Mouse (Mus musculus): Measurements from ENCODE around the gene Gjd3. TPM values are rescaled to one million over a fixed set of nuclear protein-coding genes. Genes with fewer than 3 reads are reported as not detected.

Gene Gjd3
- total and polyA plus RNA-seq, 3 experiments: not detected

DNA sequence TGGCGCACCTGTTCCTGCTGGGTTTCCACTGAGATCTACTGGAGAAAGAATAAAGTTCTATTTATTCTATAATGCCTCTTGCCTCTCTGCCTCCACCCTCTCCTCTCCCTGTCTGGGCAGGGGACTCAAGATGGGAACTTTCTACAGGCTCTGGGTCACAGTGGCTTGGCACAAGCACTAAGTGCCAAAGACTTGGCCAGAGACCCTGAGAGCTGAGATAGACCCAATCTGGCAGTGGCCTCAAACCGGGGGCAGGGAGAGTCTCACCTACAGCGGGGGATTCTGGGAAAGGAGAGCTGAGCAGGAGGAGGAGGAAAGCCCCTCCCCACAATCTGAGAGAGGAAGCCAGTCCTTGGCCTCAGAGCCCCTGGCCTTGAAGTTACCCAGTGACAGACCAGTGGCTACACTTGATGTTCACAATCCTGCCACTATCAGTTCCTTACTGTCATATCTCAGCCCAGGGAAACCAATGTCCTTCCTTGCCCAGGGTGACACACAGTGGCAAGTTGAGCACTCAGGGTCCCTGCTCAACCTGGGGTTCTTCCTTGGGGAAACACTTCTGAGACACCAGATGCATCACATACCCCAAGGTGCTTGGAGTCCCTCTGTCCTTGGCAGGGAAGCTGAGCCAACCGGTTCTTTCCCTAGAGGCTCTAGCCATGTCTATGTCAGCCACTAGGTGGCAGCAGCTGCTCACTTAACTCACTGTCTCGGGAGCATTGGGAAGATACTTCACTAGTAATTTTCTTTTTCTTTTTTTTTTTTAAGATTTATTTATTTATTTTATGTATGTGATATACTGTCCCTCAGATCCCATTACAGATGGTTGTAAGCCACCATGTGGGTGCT lies 7.7 kb downstream of the Gjd3 start (continued):
- TF ChIP-seq MAFK (IDR thresholded peaks at IDR 0.05; ENCODE audit: borderline replicate concordance, low read depth, low read length) (no peak), POLR2AphosphoS5 (IDR thresholded peaks at IDR 0.05; ENCODE audit: borderline replicate concordance, low read depth, low read length) (no peak), EP300 (IDR thresholded peaks at IDR 0.05; ENCODE audit: low read depth in 1 of 2, low read length in 2 of 2) (no peak), ZMIZ1 (IDR thresholded peaks at IDR 0.05; ENCODE audit: low read depth, low read length) (no peak), CTCF (IDR thresholded peaks at IDR 0.05 in 2 of 3, conservative IDR thresholded peaks at IDR 0.05 in 1 of 3; ENCODE audit: control insufficient read depth in 1 of 3, insufficient read depth in 1 of 3, low read depth in 2 of 3, low read length in 3 of 3, poor library complexity in 1 of 3, severe bottlenecking in 1 of 3) (peak; percentile 82 to 95 (median 89)), HCFC1 (IDR thresholded peaks at IDR 0.05; ENCODE audit: low read depth, low read length) (no peak), TCF12 (IDR thresholded peaks at IDR 0.05; ENCODE audit: low read depth, low read length) (0 out of 2 replicates have a peak, but pooled peaks have one; percentile 8), ZKSCAN1 (IDR thresholded peaks at IDR 0.05; ENCODE audit: low read depth, low read length) (no peak), MXI1 (IDR thresholded peaks at IDR 0.05; ENCODE audit: low read depth, low read length) (no peak), ZC3H11A (IDR thresholded peaks at IDR 0.05; ENCODE audit: low read depth, low read length) (peak; percentile 95), RAD21 (IDR thresholded peaks at IDR 0.05; ENCODE audit: low read depth, low read length) (peak; percentile 91), KAT2A (conservative IDR thresholded peaks at IDR 0.05; ENCODE audit: low read depth, low read length) (no peak)

DNA sequence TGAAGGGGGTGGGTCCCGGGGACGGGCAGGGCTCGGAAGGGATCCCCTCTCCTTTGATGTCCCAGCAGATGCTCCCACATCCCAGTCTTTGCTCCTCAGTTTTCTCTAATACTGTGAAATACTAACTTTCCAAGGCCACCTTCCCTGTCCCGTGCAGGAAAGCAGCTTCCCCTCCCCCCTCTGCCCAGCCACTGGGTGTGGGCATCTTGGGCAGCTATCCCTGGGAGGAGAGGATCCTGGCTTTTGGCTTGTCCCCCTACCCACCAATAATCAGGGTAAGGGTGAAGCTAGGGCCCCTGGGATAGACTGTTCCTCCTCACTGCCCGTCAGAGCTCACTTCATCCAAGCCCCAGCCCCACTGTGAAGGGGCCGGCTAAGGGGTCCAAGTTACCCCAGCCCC lies 8.6 kb downstream of the Gjd3 start:
- Histone ChIP-seq H3K4me1 (ENCODE audit: control insufficient read depth in 1 of 2, insufficient read depth in 2 of 2, low read length in 2 of 2) (peaks cover 0 to 6% of the 10 kb centered on the region in 2 experiments; a peak in 3 of 4 replicates), H3K9me3 (replicated peaks; ENCODE audit: insufficient read depth, low read length) (no peaks in the 10 kb centered on the region), H3K4me3 (ENCODE audit: control insufficient read depth in 1 of 2, insufficient read depth in 1 of 2, low read depth in 2 of 2, low read length in 2 of 2) (no peak overlapping the region), H3K36me3 (ENCODE audit: control insufficient read depth in 1 of 2, insufficient read depth in 2 of 2, low read length in 2 of 2) (0 out of 4 replicates have a peak, but pooled peaks cover 0 to 3% of the 10 kb centered on the region in 2 experiments), H3K27me3 (ENCODE audit: control insufficient read depth in 1 of 2, insufficient read depth in 2 of 2, low read length in 2 of 2) (no peaks in the 10 kb centered on the region), H3K9ac (ENCODE audit: control insufficient read depth, low read depth, low read length, poor library complexity, severe bottlenecking) (no peak overlapping the region), H3K27ac (ENCODE audit: control insufficient read depth, low read depth, low read length) (no peak overlapping the region), H3K79me2 (ENCODE audit: control insufficient read depth, insufficient read depth, low read length, poor library complexity) (no peaks in the 10 kb centered on the region)
- no peak for TF ChIP-seq JUND (IDR thresholded peaks at IDR 0.05; ENCODE audit: low read depth, low read length)
- no peak for TF ChIP-seq CTCF (IDR thresholded peaks at IDR 0.05 in 2 of 3, conservative IDR thresholded peaks at IDR 0.05 in 1 of 3; ENCODE audit: control insufficient read depth in 1 of 3, insufficient read depth in 1 of 3, low read depth in 2 of 3, low read length in 3 of 3, poor library complexity in 1 of 3, severe bottlenecking in 1 of 3)
- no peak for TF ChIP-seq ELF1 (IDR thresholded peaks at IDR 0.05; ENCODE audit: low read depth, low read length)
- no peak for TF ChIP-seq ZKSCAN1 (IDR thresholded peaks at IDR 0.05; ENCODE audit: low read depth, low read length)
- no peak for TF ChIP-seq NRF1 (IDR thresholded peaks at IDR 0.05; ENCODE audit: insufficient read depth, low read depth, low read length, poor library complexity, severe bottlenecking)
- no peak for TF ChIP-seq GABPA (IDR thresholded peaks at IDR 0.05; ENCODE audit: low read depth, low read length)
- no peak for TF ChIP-seq KAT2A (conservative IDR thresholded peaks at IDR 0.05; ENCODE audit: low read depth, low read length)
- no peak for TF ChIP-seq CHD2 (IDR thresholded peaks at IDR 0.05; ENCODE audit: low read length)
- TF ChIP-seq ZMIZ1 (IDR thresholded peaks at IDR 0.05; ENCODE audit: low read depth, low read length): no peak
- no peak for TF ChIP-seq MAX (IDR thresholded peaks at IDR 0.05; ENCODE audit: low read length)
- TF ChIP-seq POLR2A (IDR thresholded peaks at IDR 0.05; ENCODE audit: control insufficient read depth in 1 of 2, insufficient read depth in 1 of 2, low read depth in 1 of 2, low read length in 2 of 2, poor library complexity in 1 of 2): no peak
- TF ChIP-seq RCOR1 (IDR thresholded peaks at IDR 0.05; ENCODE audit: low read depth, low read length): no peak
- no peak for TF ChIP-seq ZC3H11A (IDR thresholded peaks at IDR 0.05; ENCODE audit: low read depth, low read length)
- TF ChIP-seq TCF12 (IDR thresholded peaks at IDR 0.05; ENCODE audit: low read depth, low read length): no peak
- TF ChIP-seq MEF2A (IDR thresholded peaks at IDR 0.05; ENCODE audit: extremely low read depth, insufficient replicate concordance, low read depth, low read length, poor library complexity, severe bottlenecking): no peak
- no peak for TF ChIP-seq MAFK (IDR thresholded peaks at IDR 0.05; ENCODE audit: borderline replicate concordance, low read depth, low read length)
- no peak for TF ChIP-seq SIN3A (IDR thresholded peaks at IDR 0.05; ENCODE audit: low read length)
- no peak for TF ChIP-seq SMC3 (IDR thresholded peaks at IDR 0.05; ENCODE audit: low read depth, low read length)
- no peak for TF ChIP-seq USF2 (IDR thresholded peaks at IDR 0.05; ENCODE audit: borderline replicate concordance in 1 of 2, insufficient read depth in 1 of 2, low read depth in 1 of 2, low read length in 2 of 2)
- no peak for DNase-seq (ENCODE audit: low read depth, low spot score)

Data from MEL (cell line).